Mouse (Mus musculus): ENCODE measurements around the gene Kcnk13. TPM values are rescaled to one million over a fixed set of nuclear protein-coding genes. Genes with fewer than 3 reads are reported as not detected.

Gene Kcnk13
- polyA plus RNA-seq, 1 experiment from 2014 or later = 3.4 TPM

- 69% methylated on average over 10 of the region's 10 CpGs for WGBS
- H3K4me2 ChIP-seq (ENCODE audit: low read depth, low read length) = no peak overlapping the region
- no peaks in the 10 kb centered on the region for H3K36me3 ChIP-seq (ENCODE audit: control insufficient read depth, insufficient read depth, low read length)
- no peaks in the 10 kb centered on the region for H3K27me3 ChIP-seq (replicated peaks; ENCODE audit: control insufficient read depth, insufficient read depth, low read length)
- H3K9me3 ChIP-seq (ENCODE audit: control insufficient read depth, low read length) = peaks cover 4% of the 10 kb centered on the region; the same call in 1 of the 2 replicates
- ATAC-seq (ENCODE audit: low read depth) (no peak), DNase-seq (ENCODE audit: low spot score) (no peak)
- no peak overlapping the region for H3K4me3 ChIP-seq (ENCODE audit: low read depth, low read length)
- H3K9ac ChIP-seq (ENCODE audit: low read depth, low read length) = no peak overlapping the region
- H3K4me1 ChIP-seq (ENCODE audit: control insufficient read depth, insufficient read depth, low read length) = no peaks in the 10 kb centered on the region
- H3K27ac ChIP-seq (replicated peaks; ENCODE audit: low read depth, low read length) = no peak overlapping the region
Measured at GRCm38 (mm10) chr12:99993146-99993890, 29.0 kb downstream of the Kcnk13 start.

- peaks cover 3% of the 10 kb centered on the region; the same call in 1 of the 2 replicates for H3K9me3 ChIP-seq (ENCODE audit: control insufficient read depth, low read length)
- no peak overlapping the region for H3K27ac ChIP-seq (replicated peaks; ENCODE audit: low read depth, low read length)
- no peak overlapping the region for H3K4me3 ChIP-seq (ENCODE audit: low read depth, low read length)
- H3K4me1 ChIP-seq (ENCODE audit: control insufficient read depth, insufficient read depth, low read length) = no peaks in the 10 kb centered on the region
- DNase-seq (ENCODE audit: low spot score) = no peak
- H3K9ac ChIP-seq (ENCODE audit: low read depth, low read length) = no peak overlapping the region
- ATAC-seq (ENCODE audit: low read depth) = no peak
- WGBS = 89% methylated on average over 5 of the region's 5 CpGs
- H3K36me3 ChIP-seq (ENCODE audit: control insufficient read depth, insufficient read depth, low read length) = no peaks in the 10 kb centered on the region
- H3K27me3 ChIP-seq (replicated peaks; ENCODE audit: control insufficient read depth, insufficient read depth, low read length) = no peaks in the 10 kb centered on the region
- H3K4me2 ChIP-seq (ENCODE audit: low read depth, low read length) = no peak overlapping the region
Measured at GRCm38 (mm10) chr12:99995951-99996350, 31.7 kb downstream of the Kcnk13 start.

GRCm38 (mm10) chr12:99999726-100000125 lies 35.4 kb downstream of the Kcnk13 start:
- Histone ChIP-seq H3K9me3 (ENCODE audit: control insufficient read depth, low read length) (no peaks in the 10 kb centered on the region), H3K27me3 (replicated peaks; ENCODE audit: control insufficient read depth, insufficient read depth, low read length) (no peaks in the 10 kb centered on the region), H3K9ac (ENCODE audit: low read depth, low read length) (no peak overlapping the region), H3K4me2 (ENCODE audit: low read depth, low read length) (no peak overlapping the region), H3K4me1 (ENCODE audit: control insufficient read depth, insufficient read depth, low read length) (no peaks in the 10 kb centered on the region), H3K36me3 (ENCODE audit: control insufficient read depth, insufficient read depth, low read length) (no peaks in the 10 kb centered on the region), H3K27ac (replicated peaks; ENCODE audit: low read depth, low read length) (no peak overlapping the region), H3K4me3 (ENCODE audit: low read depth, low read length) (no peak overlapping the region)
- ATAC-seq (ENCODE audit: low read depth) (no peak), DNase-seq (ENCODE audit: low spot score) (no peak)
- WGBS = 81% methylated on average over 5 of the region's 5 CpGs

GRCm38 (mm10) chr12:100000381-100000780 lies 36.1 kb downstream of the Kcnk13 start:
- H3K4me1 ChIP-seq (ENCODE audit: control insufficient read depth, insufficient read depth, low read length) = no peaks in the 10 kb centered on the region
- 86% methylated on average over 7 of the region's 7 CpGs for WGBS
- ATAC-seq (ENCODE audit: low read depth) = no peak

GRCm38 (mm10) chr12:100001246-100001645 lies 36.9 kb downstream of the Kcnk13 start:
- no peaks in the 10 kb centered on the region for H3K4me1 ChIP-seq (ENCODE audit: control insufficient read depth, insufficient read depth, low read length)
- H3K4me3 ChIP-seq (ENCODE audit: low read depth, low read length) = no peak overlapping the region
- 94% methylated on average over 3 of the region's 3 CpGs for WGBS
- ATAC-seq (ENCODE audit: low read depth) = no peak
- DNase-seq (ENCODE audit: low spot score) = no peak
- H3K9me3 ChIP-seq (ENCODE audit: control insufficient read depth, low read length) = no peaks in the 10 kb centered on the region
- no peak overlapping the region for H3K27ac ChIP-seq (replicated peaks; ENCODE audit: low read depth, low read length)
- H3K27me3 ChIP-seq (replicated peaks; ENCODE audit: control insufficient read depth, insufficient read depth, low read length) = no peaks in the 10 kb centered on the region
- no peak overlapping the region for H3K4me2 ChIP-seq (ENCODE audit: low read depth, low read length)
- no peaks in the 10 kb centered on the region for H3K36me3 ChIP-seq (ENCODE audit: control insufficient read depth, insufficient read depth, low read length)
- no peak overlapping the region for H3K9ac ChIP-seq (ENCODE audit: low read depth, low read length)

More at GRCm38 (mm10) chr12:100000381-100000780, 36.1 kb downstream of the Kcnk13 start:
- Histone ChIP-seq H3K27ac (replicated peaks; ENCODE audit: low read depth, low read length) (no peak overlapping the region), H3K9ac (ENCODE audit: low read depth, low read length) (no peak overlapping the region), H3K27me3 (replicated peaks; ENCODE audit: control insufficient read depth, insufficient read depth, low read length) (no peaks in the 10 kb centered on the region), H3K9me3 (ENCODE audit: control insufficient read depth, low read length) (no peaks in the 10 kb centered on the region), H3K4me3 (ENCODE audit: low read depth, low read length) (no peak overlapping the region), H3K36me3 (ENCODE audit: control insufficient read depth, insufficient read depth, low read length) (no peaks in the 10 kb centered on the region), H3K4me2 (ENCODE audit: low read depth, low read length) (no peak overlapping the region)
- no peak for DNase-seq (ENCODE audit: low spot score)

- peak; percentile 39 for DNase-seq (ENCODE audit: low spot score)
- no peak for ATAC-seq (ENCODE audit: low read depth)
- WGBS = 77% methylated on average over 3 of the region's 3 CpGs
- no peaks in the 10 kb centered on the region for H3K36me3 ChIP-seq (ENCODE audit: control insufficient read depth, insufficient read depth, low read length)
- no peaks in the 10 kb centered on the region for H3K9me3 ChIP-seq (ENCODE audit: control insufficient read depth, low read length)
- no peaks in the 10 kb centered on the region for H3K4me1 ChIP-seq (ENCODE audit: control insufficient read depth, insufficient read depth, low read length)
- no peaks in the 10 kb centered on the region for H3K27me3 ChIP-seq (replicated peaks; ENCODE audit: control insufficient read depth, insufficient read depth, low read length)
- H3K4me2 ChIP-seq (ENCODE audit: low read depth, low read length) = no peak overlapping the region
- no peak overlapping the region for H3K27ac ChIP-seq (replicated peaks; ENCODE audit: low read depth, low read length)
- no peak overlapping the region for H3K4me3 ChIP-seq (ENCODE audit: low read depth, low read length)
- no peak overlapping the region for H3K9ac ChIP-seq (ENCODE audit: low read depth, low read length)
Measured at GRCm38 (mm10) chr12:100001910-100002309, 37.6 kb downstream of the Kcnk13 start.

- 26% methylated on average over 8 of the region's 8 CpGs for WGBS
- no peaks in the 10 kb centered on the region for H3K27me3 ChIP-seq (replicated peaks; ENCODE audit: control insufficient read depth, insufficient read depth, low read length)
- no peak overlapping the region for H3K9ac ChIP-seq (ENCODE audit: low read depth, low read length)
- no peak overlapping the region for H3K4me3 ChIP-seq (ENCODE audit: low read depth, low read length)
- H3K4me1 ChIP-seq (ENCODE audit: control insufficient read depth, insufficient read depth, low read length) = no peaks in the 10 kb centered on the region
- DNase-seq (ENCODE audit: low spot score) = peak; percentile 93
- ATAC-seq (ENCODE audit: low read depth) = peak; percentile 94
- H3K36me3 ChIP-seq (ENCODE audit: control insufficient read depth, insufficient read depth, low read length) = no peaks in the 10 kb centered on the region
- no peak overlapping the region for H3K4me2 ChIP-seq (ENCODE audit: low read depth, low read length)
- H3K9me3 ChIP-seq (ENCODE audit: control insufficient read depth, low read length) = no peaks in the 10 kb centered on the region
- no peak overlapping the region for H3K27ac ChIP-seq (replicated peaks; ENCODE audit: low read depth, low read length)
Measured at GRCm38 (mm10) chr12:100002914-100003587, 38.8 kb downstream of the Kcnk13 start.

- H3K9ac ChIP-seq (ENCODE audit: low read depth, low read length) = no peak overlapping the region
- ATAC-seq (ENCODE audit: low read depth) (no peak), DNase-seq (ENCODE audit: low spot score) (no peak)
- no peak overlapping the region for H3K4me3 ChIP-seq (ENCODE audit: low read depth, low read length)
- 89% methylated on average over 5 of the region's 5 CpGs for WGBS
- no peak overlapping the region for H3K27ac ChIP-seq (replicated peaks; ENCODE audit: low read depth, low read length)
- no peaks in the 10 kb centered on the region for H3K4me1 ChIP-seq (ENCODE audit: control insufficient read depth, insufficient read depth, low read length)
- H3K27me3 ChIP-seq (replicated peaks; ENCODE audit: control insufficient read depth, insufficient read depth, low read length) = no peaks in the 10 kb centered on the region
- H3K9me3 ChIP-seq (ENCODE audit: control insufficient read depth, low read length) = no peaks in the 10 kb centered on the region
- H3K36me3 ChIP-seq (ENCODE audit: control insufficient read depth, insufficient read depth, low read length) = no peaks in the 10 kb centered on the region
- no peak overlapping the region for H3K4me2 ChIP-seq (ENCODE audit: low read depth, low read length)
Measured at GRCm38 (mm10) chr12:100005285-100005684, 41.0 kb downstream of the Kcnk13 start.

Data from embryonic facial prominence, embryonic 14.5 days (tissue).